Mouse (Mus musculus) right cerebral cortex, postnatal 4 days (tissue): ENCODE data around the gene Mettl23.
"Not testable (repeated sequence)": the region's sequence is repeated elsewhere in the genome, so short reads cannot be mapped to it uniquely, and the experiment has no call there.

Source experiments
- DNase-seq: peaks from one replicate; pipeline ENCODE4 v3.0.0-alpha.2; 2022

Gene Mettl23

DNA sequence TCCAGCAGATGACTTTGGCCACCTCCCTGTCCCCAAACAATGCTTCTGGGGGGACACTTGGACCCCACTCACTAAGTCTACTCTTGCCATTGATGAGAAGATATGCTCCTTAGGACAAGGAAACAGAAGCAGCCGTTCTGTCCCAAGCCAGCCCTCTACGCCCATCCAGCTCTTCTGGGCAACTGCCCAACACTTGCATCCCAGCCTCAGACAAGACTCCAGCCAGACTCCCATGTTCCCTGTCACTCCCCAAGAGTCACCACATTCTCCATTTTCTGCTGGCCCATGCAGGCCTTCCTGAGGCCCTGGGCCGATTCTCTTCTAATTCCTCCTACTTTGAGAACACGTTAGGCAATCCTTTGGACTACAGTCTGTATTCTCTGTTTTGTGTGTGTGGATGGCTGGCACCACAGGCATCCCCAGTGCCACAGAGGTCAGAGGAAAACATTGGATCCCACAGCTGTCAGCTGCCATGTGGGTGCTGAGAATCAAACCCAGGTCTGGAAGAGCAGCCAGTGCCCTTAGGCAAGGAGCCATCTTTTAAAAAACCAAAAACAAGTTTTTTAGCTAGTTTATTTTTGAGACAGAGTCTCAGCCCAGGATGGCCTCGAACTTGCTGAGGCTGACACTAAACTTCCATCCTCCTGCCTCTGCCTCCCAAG is 23.0 kb upstream of the Mettl23 start:
- DNase-seq: no peak

DNA sequence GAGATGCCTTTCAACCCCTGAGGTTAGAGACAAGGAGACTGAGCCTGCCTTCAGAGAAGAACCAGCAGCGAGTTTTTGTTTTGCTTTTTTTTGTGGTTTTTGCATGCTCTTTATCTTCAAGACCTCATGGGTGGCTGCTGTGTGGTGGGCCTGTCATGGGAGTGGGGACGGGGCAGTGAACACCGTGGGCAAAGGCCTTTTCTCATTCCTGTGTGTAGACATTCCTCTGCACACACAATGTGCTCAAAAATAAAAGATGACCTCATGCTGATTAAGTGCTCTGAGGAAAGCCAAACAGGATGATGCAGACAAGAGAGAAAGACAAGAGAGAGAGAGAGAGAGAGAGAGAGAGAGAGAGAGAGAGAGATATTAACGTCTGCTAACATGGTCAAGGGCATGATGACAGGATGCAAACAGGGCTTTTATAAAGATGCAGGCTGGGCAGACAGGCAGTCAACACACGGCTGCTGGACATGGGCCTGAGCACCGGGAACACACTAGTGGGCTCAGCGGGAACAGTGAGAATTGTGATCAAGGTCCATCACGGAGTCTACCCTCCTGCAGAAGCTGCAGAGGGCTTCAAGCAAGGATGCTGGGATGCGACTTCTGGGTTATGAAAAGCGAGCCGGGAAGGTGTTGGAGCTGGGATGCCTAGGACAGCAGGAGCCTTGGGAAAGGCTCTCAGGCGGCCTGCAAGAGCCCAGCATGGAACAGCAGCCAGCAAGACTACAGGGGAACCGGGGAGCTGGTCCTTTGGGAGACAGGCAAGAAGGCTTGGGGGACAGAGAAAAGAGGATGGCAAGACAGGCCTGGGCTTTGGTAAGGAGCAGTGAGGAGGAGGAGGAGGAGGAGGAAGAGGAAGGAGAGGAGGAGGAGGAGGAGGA is 21.8 kb upstream of the Mettl23 start:
- no peak for DNase-seq

DNA sequence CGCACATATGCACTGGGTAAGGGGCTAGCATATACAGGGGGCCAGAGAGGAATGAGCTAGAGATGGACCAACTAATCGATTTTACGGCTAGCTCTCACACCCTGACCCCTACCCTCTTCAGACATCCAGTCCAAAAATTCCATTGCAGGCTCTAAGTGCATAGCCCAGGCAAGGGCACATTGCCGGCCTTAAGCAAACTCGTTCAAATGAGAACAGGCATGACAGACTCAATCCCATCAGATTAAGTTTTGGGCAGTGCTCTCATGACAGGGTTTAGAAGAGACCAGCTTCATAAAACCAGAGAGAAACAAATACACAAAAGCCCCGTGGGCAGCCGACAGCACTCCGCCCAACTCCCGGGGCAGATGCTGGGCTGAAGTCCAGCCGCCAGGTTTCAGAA is 20.9 kb upstream of the Mettl23 start:
- DNase-seq: no peak

DNA sequence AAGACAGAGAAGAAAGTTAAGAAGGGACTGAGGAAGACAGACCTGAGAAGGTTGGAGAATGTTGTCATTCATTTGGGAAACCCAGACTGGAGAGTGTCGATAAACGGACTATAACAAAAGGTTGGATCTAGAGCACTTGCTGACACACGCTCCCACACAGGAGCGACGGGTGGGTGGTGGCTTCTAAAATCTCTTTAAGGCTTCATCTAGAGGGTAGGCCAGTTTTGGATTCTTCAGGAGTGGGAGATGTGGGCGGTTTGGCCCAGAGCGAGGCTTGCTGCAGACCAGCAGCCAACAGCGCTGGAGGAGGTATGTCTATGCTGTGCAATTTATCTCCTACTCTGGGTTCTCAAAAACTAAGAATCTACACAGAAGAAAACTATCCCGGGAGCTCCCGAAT is 20.5 kb upstream of the Mettl23 start:
- DNase-seq: no peak

DNA sequence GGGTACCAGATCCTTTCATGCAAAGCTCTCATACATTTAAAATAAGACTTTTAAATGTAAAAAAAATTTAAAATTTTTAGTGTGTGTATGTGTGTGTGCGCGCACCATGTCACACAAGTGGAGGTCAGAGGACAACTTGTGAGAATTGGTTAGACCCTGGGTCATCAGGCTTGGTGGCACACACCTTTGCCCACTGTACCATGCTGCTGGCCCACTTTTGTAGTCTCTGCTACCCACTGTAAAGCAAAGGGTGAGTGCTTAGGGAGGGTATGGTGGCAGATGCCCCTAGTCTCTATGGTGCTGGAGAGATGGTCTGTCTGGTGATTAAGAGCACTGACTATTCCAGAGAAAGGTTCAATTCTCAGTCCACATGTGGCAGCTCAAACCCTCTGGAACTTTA is 19.8 kb upstream of the Mettl23 start:
- no peak for DNase-seq

DNA sequence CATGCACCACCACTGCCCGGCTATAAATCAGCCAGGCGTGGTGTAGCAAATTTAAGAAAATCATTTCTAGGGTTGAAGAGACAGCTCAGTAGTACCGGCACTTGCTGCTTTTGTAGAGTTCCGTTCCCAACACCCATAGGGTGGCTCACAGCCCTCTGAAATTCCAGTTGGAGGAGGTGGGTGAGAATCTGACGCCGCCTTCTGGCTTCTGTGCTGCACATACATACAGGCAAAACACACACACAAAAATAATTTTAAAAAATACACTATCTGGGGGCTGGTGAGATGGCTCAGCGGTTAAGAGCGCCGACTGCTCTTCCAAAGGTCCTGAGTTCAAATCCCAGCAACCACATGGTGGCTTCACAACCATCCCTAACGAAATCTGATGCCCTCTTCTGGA is 19.2 kb upstream of the Mettl23 start:
- DNase-seq: not testable (repeated sequence)

DNA sequence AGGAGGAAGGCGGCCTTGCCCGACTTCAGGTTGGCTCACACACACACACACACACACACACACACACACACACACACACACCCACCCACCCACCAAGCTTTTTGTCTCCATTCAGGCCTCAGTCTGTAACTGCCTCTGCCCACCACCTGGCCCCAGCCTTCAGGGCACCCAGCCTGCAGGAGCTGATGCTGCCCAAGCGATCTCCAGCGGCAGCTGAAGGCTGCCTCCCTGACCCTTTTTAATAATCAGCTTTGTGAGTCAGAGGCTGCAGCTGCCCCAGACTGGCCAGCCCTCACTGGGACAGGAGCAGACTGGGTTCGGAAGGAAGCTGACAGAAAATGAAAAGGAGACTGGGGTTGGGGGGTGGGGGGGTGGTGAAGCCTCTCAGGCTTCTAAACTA is 17.8 kb upstream of the Mettl23 start:
- no peak for DNase-seq

DNA sequence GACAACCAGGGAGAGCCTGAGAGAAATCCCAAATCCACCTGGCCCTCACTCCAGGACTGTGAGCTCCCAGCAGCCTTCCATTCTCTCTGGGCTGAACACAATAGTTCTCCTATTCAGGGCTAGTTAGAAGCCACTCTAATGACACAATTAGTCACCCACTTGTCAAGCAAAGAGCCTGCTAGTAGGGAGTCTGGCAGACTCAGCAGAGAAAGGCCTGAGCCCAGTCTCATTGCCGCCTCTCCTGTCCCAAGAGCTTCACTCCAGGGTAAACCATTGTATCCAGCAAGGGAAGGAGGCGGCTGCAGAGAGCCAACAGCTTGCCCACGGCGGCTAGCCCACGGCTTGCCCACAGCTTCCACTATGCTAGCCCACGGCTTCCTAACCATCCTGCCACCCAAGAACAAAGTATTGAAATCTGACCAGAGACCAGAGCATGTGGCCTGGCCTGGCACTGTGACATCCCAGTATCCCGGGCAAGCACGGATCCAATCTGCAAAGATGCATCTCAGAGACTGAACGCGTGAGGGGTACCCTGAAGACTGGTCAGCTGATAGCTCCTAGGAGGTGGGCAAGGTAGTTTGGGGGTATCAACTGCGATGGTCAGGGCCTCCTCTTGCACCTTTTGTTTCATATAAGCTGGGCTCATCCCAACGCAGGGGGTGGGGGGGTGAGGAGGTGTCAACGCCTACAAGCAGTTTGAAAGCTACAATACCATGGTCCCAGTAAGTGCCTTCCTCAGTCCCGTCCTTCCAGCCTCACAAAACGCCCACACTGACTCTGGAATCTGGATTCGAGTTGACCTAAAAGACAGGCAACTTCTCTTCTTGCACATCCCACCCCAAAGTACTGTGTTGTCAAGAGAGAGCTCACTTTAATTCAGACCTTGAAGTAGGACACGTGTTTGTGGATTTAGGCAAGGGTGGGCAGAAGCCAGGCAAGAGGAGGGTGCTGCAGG is 16.3 kb upstream of the Mettl23 start:
- no peak for DNase-seq

DNA sequence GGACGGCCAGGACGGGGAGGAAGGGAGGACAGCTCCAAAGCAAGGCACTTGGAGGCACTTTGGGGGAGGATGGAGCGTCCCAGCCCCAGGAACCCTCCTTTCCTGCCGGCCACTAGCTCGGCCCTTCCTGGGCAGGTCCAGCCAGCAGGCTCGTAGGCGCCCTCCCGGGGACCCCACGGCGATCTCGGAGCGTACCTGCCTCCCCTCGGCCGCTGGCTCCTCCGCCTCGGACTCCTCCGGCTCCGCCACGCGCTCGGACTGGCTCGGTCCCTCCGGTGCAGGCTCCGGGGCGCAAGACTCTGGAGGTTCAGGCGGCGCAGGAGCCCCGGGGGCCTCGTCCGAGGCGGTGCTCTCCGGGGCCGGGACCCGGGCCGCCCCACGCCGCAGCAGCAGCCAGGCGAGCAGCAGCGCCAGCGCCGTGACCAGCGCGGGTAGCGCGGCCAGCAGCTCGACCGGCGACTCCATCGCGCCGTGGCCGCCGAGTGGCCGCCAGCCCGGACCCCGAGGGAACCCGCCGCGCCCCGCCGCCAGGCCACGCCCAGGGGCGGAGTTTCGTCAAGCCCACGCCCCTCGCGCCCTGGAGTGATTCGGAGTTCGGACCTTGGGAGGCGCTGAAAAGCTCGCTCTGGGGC is 15.4 kb upstream of the Mettl23 start, which contains the start of gene Mxra7:
Gene Mxra7, minus strand, starts transcription at position 513 of the 632 bp plus-strand sequence.
- DNase-seq: peak; percentile 72

DNA sequence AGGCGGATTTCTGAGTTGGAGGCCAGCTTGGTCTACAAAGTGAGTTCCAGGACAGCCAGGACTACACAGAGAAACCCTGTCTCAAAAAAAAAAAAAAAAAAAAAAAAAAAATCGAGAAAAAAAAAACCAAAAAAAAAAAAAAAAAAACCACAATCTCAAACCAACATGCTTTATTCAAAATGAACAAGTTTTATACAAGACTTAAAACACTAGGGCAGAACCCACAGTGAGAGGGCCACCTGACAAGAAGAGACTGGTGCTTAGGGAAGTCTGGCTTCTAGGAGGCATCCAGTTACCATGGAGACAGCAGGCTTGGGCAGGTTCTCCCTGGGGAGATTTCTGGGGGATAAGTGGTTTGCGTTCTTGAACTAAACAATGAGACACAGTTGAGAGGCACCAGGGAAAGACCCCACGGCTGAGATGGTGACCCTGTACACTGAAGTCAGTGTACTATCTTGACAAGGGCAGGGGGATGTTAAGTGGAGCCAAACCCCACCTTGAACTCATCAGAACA is 10.8 kb upstream of the Mettl23 start:
- DNase-seq: no peak

DNA sequence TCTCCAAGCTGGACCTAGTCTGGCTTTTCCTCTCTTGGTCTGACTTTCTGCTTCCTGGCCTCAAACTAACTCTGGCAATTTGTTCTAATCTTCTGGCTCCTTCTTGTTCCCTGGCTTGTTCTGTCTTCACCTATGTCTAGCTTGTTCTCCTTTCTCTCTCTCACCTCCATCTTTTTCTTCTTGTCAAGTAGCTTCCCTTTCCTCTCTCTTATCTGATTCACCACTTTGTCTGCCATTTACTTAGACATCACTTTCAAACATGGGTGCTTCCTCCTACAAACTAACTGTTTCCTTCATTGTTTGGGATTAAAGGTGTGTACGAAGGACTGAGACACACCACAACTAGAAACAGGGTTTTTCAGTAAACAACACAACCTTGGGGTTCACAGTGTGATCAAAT is 8.1 kb upstream of the Mettl23 start:
- no peak for DNase-seq

DNA sequence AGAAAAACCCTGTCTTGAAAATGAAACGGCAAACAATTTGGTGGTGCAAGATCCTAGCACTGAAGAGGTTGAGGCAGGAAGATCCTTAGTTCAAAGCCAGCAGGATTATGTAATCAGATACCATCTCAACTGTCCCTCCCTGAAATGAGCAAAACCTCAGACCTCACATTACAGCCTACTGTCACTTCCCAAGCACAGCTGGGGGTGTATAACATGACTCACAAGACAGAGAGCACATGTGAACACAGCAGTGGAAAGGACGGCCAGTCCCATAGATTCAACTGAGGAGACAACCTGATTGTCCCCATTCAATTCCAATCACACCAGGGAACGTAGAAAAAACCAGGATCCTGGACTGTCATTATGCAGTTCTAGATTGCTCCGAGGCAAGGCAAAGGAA is 6.8 kb upstream of the Mettl23 start:
- DNase-seq: no peak

DNA sequence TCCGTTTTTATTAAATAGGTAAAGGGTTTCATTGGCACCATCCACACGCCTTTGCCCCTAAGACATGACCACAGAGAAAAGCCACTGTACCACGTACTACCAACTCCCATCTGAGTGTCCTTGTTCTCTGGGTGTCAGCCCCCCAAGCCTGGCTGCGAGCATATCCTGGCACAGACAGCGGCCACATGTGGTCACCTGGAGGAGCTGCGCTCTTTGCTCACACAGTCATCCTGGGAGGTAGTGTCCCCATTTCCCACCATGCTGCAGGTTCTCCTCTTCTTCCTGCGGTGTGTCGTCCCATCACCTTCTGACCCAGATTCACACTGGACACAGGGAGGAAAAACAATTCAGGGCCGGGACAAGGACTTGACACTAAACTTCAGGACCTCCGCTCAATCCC is 5.6 kb upstream of the Mettl23 start:
- DNase-seq: no peak

DNA sequence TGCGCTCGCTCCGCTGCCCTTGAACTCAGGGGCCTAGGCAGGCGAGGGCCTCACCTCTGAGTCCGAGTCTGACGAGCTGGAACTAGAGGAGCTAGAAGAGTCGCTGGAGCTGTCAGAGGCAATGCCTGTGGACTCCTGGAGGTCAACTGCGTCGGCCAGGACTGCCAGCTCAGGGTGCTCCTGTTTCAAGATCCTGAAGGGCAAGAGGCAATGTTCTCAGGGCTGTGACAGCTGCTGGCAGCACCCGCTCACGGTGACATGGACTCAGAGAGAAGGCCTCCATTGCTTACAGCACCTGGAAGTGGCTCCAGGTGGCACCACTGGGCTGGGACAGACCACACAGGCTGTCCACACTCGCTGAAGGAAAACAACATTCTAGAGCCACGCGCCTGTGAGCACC is 4.1 kb upstream of the Mettl23 start:
- no peak for DNase-seq

DNA sequence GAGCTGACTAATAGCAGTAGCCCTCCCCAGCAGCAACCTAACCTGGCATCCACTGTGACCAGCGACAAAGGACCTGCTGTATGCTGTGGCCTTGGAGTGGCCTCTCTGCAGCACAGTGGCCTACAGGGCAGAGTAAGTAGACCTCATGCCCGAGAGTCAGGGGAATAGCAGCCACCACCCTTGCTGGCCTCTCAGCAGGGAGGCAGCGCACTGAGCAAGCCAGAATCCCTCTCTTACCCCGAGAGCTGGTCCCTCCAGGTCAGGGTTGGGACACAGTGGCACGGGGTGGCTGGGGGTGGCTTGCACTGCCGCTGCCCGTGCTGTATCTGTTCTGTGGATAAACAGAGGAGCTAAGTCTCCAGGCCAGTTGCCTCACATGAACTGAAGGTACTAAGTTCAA is 3.5 kb upstream of the Mettl23 start:
- DNase-seq: no peak

DNA sequence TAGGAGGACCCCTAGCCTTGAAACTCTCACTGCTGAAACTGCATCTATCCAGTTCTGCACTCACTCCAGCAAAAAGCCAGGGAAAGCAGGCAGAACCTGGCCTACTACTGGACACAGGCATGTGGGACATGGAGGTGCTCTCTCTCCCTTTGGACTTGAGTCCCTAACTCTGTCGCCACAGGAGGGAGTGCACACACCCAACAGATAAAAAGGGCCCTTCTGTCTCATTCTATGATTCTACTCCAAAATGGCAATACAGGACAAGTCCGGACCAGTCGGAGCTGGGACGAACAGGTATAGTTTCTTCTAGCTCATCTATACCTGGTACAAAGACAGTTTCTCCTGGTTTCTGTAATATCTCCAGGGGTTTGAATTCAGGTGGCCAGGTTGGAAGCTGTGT is 2.3 kb upstream of the Mettl23 start:
- no peak for DNase-seq

DNA sequence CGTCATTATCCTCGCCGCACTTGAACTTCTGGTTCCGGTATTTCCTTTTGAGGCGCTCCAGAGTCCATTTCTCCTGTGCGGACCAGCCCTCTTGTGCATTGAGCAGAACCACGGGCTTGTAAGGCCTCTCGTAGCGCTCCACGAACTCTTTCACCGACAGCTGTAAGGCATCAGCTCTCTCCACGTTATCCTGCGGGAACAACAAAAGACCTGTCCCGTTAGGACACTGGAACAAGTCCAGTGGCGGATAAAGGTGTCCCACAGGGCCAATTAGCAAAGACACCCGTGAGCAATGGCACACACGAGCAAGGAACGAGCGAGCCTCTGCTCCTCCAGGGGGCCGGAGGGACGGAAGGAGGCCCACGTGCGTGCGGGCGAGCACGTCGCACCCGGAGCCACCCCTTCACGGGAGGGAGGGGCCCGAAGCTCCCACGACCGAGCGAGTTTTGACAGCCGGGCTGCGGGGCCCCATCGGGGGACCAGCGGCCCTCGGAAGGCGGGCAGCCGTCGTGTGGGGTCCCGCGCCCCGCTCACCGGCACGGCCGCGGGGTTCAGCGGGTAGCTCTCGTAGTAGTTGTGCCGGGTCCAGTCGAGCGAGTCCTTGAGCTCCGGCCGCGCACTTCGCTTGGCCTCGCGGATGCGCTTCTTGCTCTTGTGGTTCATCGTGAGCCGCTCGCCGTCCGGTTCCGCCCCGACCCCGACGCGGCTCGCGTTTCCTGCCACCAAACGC is 382 bp upstream of the Mettl23 start:
- peak; percentile 63 for DNase-seq

DNA sequence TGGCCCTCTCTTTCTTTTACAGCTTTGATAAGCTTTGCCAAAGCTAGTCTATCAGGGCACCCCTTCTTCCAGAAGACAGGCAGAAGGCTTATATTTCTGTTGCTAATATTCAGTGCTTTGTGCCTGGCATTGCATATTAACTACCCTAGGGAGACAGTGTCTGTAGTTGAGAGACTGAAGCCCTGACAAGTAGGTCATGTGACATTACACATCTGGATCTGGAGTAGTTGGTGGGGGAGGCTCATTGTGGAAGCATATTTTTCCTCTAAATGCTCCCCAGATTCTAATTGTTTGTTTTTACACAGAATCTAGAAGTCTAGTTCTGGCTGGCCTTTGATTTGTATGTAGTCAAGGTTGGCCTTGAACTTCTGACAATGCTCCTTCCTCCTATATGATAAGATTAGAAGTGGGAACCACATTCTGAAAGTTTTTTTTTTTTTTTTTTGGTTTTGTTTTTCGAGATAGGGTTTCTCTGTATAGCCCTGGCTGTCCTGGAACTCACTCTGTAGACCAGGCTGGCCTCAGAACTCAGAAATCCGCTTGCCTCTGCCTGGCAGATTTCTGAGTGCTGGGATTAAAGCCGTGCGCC is 3.6 kb downstream of the Mettl23 start:
- DNase-seq: no peak

DNA sequence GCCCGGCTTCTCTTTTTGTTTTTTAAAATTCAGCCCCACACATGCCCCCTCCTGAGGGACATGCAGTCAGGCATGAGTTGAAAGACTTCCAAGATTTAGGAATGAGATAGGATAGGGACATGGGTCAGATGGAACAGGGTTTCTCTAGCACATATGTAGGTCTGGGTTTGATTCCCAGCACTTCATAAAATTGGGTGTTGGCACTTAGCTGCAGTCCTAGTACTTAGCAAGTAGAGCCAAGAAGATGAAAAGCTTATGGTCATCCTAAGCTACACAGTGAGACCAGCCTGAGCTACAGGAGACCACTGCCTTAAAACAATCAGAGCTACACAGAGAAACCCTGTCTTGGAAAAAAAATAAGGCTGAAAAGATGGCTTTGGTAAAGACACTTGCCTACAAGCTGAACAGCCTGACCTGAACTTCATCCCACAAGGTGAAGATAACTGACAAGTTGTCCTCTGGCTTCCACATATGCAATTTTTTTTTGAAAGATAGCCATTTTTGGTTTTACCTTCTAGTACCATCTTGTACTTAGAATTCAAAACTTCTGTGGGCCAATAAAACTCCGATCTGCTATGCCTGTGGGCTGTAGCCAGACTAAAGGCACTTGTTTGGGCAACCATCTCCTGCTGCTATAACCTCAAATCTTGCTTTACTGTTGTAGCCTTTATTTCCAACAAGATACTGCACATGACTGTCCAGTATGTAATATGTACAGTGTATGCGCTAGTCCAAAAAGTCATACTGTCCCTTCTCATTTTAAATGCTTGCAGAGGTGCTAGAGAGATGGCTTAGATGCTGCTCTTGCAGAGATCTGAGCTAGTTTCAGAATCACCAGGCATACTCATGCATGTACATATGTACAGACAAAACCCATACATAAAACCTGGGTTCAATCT is 4.4 kb downstream of the Mettl23 start:
- no peak for DNase-seq
